Mouse (Mus musculus): ENCODE measurements at regions not wholly inside any gene's neighbourhood (a gene's known extent, or its start where the extent isn't known, plus 50 kb on each side); places are given as distances from the start of the nearest gene placed in this dataset.
A peak's percentile ranks its signal among the peaks of the same experiment; 100 is the strongest.

- DNase-seq (ENCODE audit: low spot score), result no peak
- Histone ChIP-seq H3K36me3 (ENCODE audit: control insufficient read depth, insufficient read depth, low read length) (no peaks in the 10 kb centered on the region), H3K4me2 (replicated peaks; ENCODE audit: low read depth, low read length, severe bottlenecking) (no peak overlapping the region), H3K9ac (ENCODE audit: low read depth, low read length, severe bottlenecking) (no peak overlapping the region), H3K4me3 (replicated peaks; ENCODE audit: low read length) (no peak overlapping the region), H3K27ac (replicated peaks; ENCODE audit: low read depth, low read length) (no peak overlapping the region), H3K27me3 (ENCODE audit: control insufficient read depth, insufficient read depth, low read length) (no peaks in the 10 kb centered on the region), H3K4me1 (ENCODE audit: control insufficient read depth, insufficient read depth, low read length) (no peaks in the 10 kb centered on the region), H3K9me3 (ENCODE audit: control insufficient read depth, low read length) (no peaks in the 10 kb centered on the region)
- 68% methylated on average over 3 of the region's 3 CpGs for WGBS
- TF ChIP-seq POLR2A (IDR thresholded peaks at IDR 0.05; ENCODE audit: borderline replicate concordance, extremely low read depth, insufficient read depth, insufficient read length), result no peak
- ATAC-seq (ENCODE audit: low FRiP score, low read depth), result no peak
Observed at GRCm38 (mm10) chr12:95420861-95421260, 271.2 kb upstream of the Flrt2 start.

GRCm38 (mm10) chr12:95424739-95425138 lies 267.3 kb upstream of the Flrt2 start:
- H3K9ac ChIP-seq (ENCODE audit: low read depth, low read length, severe bottlenecking), result no peak overlapping the region
- no peak overlapping the region for H3K27ac ChIP-seq (replicated peaks; ENCODE audit: low read depth, low read length)
- H3K4me3 ChIP-seq (replicated peaks; ENCODE audit: low read length), result no peak overlapping the region
- H3K27me3 ChIP-seq (ENCODE audit: control insufficient read depth, insufficient read depth, low read length), result no peaks in the 10 kb centered on the region
- DNase-seq (ENCODE audit: low spot score), result no peak
- H3K9me3 ChIP-seq (ENCODE audit: control insufficient read depth, low read length), result no peaks in the 10 kb centered on the region
- no peak overlapping the region for H3K4me2 ChIP-seq (replicated peaks; ENCODE audit: low read depth, low read length, severe bottlenecking)
- TF ChIP-seq POLR2A (IDR thresholded peaks at IDR 0.05; ENCODE audit: borderline replicate concordance, extremely low read depth, insufficient read depth, insufficient read length), result no peak
- WGBS, result 56% methylated on average over 2 of the region's 2 CpGs
- no peak for ATAC-seq (ENCODE audit: low FRiP score, low read depth)
- H3K4me1 ChIP-seq (ENCODE audit: control insufficient read depth, insufficient read depth, low read length), result no peaks in the 10 kb centered on the region
- H3K36me3 ChIP-seq (ENCODE audit: control insufficient read depth, insufficient read depth, low read length), result no peaks in the 10 kb centered on the region

- Histone ChIP-seq H3K9ac (ENCODE audit: low read depth, low read length, severe bottlenecking) (no peak overlapping the region), H3K27ac (replicated peaks; ENCODE audit: low read depth, low read length) (no peak overlapping the region), H3K27me3 (ENCODE audit: control insufficient read depth, insufficient read depth, low read length) (no peaks in the 10 kb centered on the region), H3K4me1 (ENCODE audit: control insufficient read depth, insufficient read depth, low read length) (no peaks in the 10 kb centered on the region), H3K4me2 (replicated peaks; ENCODE audit: low read depth, low read length, severe bottlenecking) (no peak overlapping the region), H3K9me3 (ENCODE audit: control insufficient read depth, low read length) (no peaks in the 10 kb centered on the region), H3K4me3 (replicated peaks; ENCODE audit: low read length) (no peak overlapping the region), H3K36me3 (ENCODE audit: control insufficient read depth, insufficient read depth, low read length) (no peaks in the 10 kb centered on the region)
- 58% methylated on average over 2 of the region's 2 CpGs for WGBS
- ATAC-seq (ENCODE audit: low FRiP score, low read depth), result no peak
- TF ChIP-seq POLR2A (IDR thresholded peaks at IDR 0.05; ENCODE audit: borderline replicate concordance, extremely low read depth, insufficient read depth, insufficient read length), result no peak
- no peak for DNase-seq (ENCODE audit: low spot score)
Observed at GRCm38 (mm10) chr12:95437226-95437625, 254.8 kb upstream of the Flrt2 start.

- DNase-seq (ENCODE audit: low spot score), result no peak
- WGBS, result 94% methylated on average over 4 of the region's 4 CpGs
Observed at GRCm38 (mm10) chr12:95457480-95457879, 234.5 kb upstream of the Flrt2 start.

GRCm38 (mm10) chr12:95466502-95467490 lies 225.2 kb upstream of the Flrt2 start:
- Histone ChIP-seq H3K9me3 (ENCODE audit: control insufficient read depth, low read length) (no peaks in the 10 kb centered on the region), H3K4me2 (replicated peaks; ENCODE audit: low read depth, low read length, severe bottlenecking) (peak overlapping the region; percentile 48), H3K27ac (replicated peaks; ENCODE audit: low read depth, low read length) (no peak overlapping the region), H3K4me3 (replicated peaks; ENCODE audit: low read length) (0 out of 2 replicates have a peak overlapping the region, but pooled peaks have one; percentile 8), H3K27me3 (ENCODE audit: control insufficient read depth, insufficient read depth, low read length) (no peaks in the 10 kb centered on the region), H3K9ac (ENCODE audit: low read depth, low read length, severe bottlenecking) (no peak overlapping the region), H3K36me3 (ENCODE audit: control insufficient read depth, insufficient read depth, low read length) (no peaks in the 10 kb centered on the region), H3K4me1 (ENCODE audit: control insufficient read depth, insufficient read depth, low read length) (peaks cover 12% of the 10 kb centered on the region; the same call in 1 of the 2 replicates)
- WGBS, result 18% methylated on average over 12 of the region's 12 CpGs
- DNase-seq (ENCODE audit: low spot score) (no peak), ATAC-seq (ENCODE audit: low FRiP score, low read depth) (no peak)
- TF ChIP-seq POLR2A (IDR thresholded peaks at IDR 0.05; ENCODE audit: borderline replicate concordance, extremely low read depth, insufficient read depth, insufficient read length), result no peak

More at GRCm38 (mm10) chr12:95457480-95457879, 234.5 kb upstream of the Flrt2 start:
- no peak overlapping the region for H3K4me3 ChIP-seq (replicated peaks; ENCODE audit: low read length)
- H3K27me3 ChIP-seq (ENCODE audit: control insufficient read depth, insufficient read depth, low read length), result no peaks in the 10 kb centered on the region
- no peak overlapping the region for H3K4me2 ChIP-seq (replicated peaks; ENCODE audit: low read depth, low read length, severe bottlenecking)
- no peak overlapping the region for H3K9ac ChIP-seq (ENCODE audit: low read depth, low read length, severe bottlenecking)
- H3K27ac ChIP-seq (replicated peaks; ENCODE audit: low read depth, low read length), result no peak overlapping the region
- H3K4me1 ChIP-seq (ENCODE audit: control insufficient read depth, insufficient read depth, low read length), result no peaks in the 10 kb centered on the region
- H3K36me3 ChIP-seq (ENCODE audit: control insufficient read depth, insufficient read depth, low read length), result no peaks in the 10 kb centered on the region
- no peak for TF ChIP-seq POLR2A (IDR thresholded peaks at IDR 0.05; ENCODE audit: borderline replicate concordance, extremely low read depth, insufficient read depth, insufficient read length)
- no peaks in the 10 kb centered on the region for H3K9me3 ChIP-seq (ENCODE audit: control insufficient read depth, low read length)
- ATAC-seq (ENCODE audit: low FRiP score, low read depth), result no peak

Data from limb, embryonic 14.5 days (tissue).